Mouse (Mus musculus) liver, postnatal 0 days (tissue): Measurements from ENCODE around the gene Zfp451.

Experiments
- CTCF ChIP-seq: sonication (generic); IDR thresholded peaks from 2 replicates; pipeline ENCODE4 v1.5.1; 2016; ENCODE audit warnings: antibody characterized with exemption, low read depth
- EP300 ChIP-seq: IDR thresholded peaks from 2 replicates; pipeline ENCODE4 v1.6.1; 2016; ENCODE audit warnings: antibody characterized with exemption, low read depth, mild to moderate bottlenecking

- TF ChIP-seq CTCF (peak; percentile 91), EP300 (no peak)
Observed at GRCm38 (mm10) chr1:33742903-33743302, 71.5 kb downstream of the Zfp451 start.
